Mouse (Mus musculus): ENCODE measurements around the gene Ccs. TPM values are rescaled to one million over a fixed set of nuclear protein-coding genes. Genes with fewer than 3 reads are reported as not detected.

The Ccs gene
- polyA plus RNA-seq, 2 experiments, result 63.2 to 65.9 TPM

- TF ChIP-seq POLR2A (IDR thresholded peaks at IDR 0.05; ENCODE audit: borderline replicate concordance, extremely low read depth, insufficient read depth, insufficient read length), result no peak
- ATAC-seq (ENCODE audit: low FRiP score, low read depth), result no peak
- H3K36me3 ChIP-seq (ENCODE audit: control insufficient read depth, insufficient read depth, low read length), result peaks cover 19% of the 10 kb centered on the region
- peaks cover 15% of the 10 kb centered on the region for H3K27me3 ChIP-seq (ENCODE audit: control insufficient read depth, insufficient read depth, low read length)
- H3K4me2 ChIP-seq (replicated peaks; ENCODE audit: low read depth, low read length, severe bottlenecking), result no peak overlapping the region
- no peak overlapping the region for H3K4me3 ChIP-seq (replicated peaks; ENCODE audit: low read length)
- DNase-seq (ENCODE audit: low spot score), result no peak
- no peak overlapping the region for H3K9ac ChIP-seq (ENCODE audit: low read depth, low read length, severe bottlenecking)
- WGBS, result 95% methylated on average over 6 of the region's 6 CpGs
- no peak overlapping the region for H3K27ac ChIP-seq (replicated peaks; ENCODE audit: low read depth, low read length)
- H3K4me1 ChIP-seq (ENCODE audit: control insufficient read depth, insufficient read depth, low read length), result peaks cover 10% of the 10 kb centered on the region
- no peaks in the 10 kb centered on the region for H3K9me3 ChIP-seq (ENCODE audit: control insufficient read depth, low read length)
These were observed 2.1 kb downstream of the Ccs start for GRCm38 (mm10) chr19:4837049-4837448.

- 72% methylated on average over 2 of the region's 2 CpGs for WGBS
- H3K4me1 ChIP-seq (ENCODE audit: control insufficient read depth, insufficient read depth, low read length), result peaks cover 10% of the 10 kb centered on the region
- no peak for ATAC-seq (ENCODE audit: low FRiP score, low read depth)
- H3K4me3 ChIP-seq (replicated peaks; ENCODE audit: low read length), result no peak overlapping the region
- no peak overlapping the region for H3K27ac ChIP-seq (replicated peaks; ENCODE audit: low read depth, low read length)
- peaks cover 19% of the 10 kb centered on the region for H3K36me3 ChIP-seq (ENCODE audit: control insufficient read depth, insufficient read depth, low read length)
- H3K9me3 ChIP-seq (ENCODE audit: control insufficient read depth, low read length), result no peaks in the 10 kb centered on the region
- H3K4me2 ChIP-seq (replicated peaks; ENCODE audit: low read depth, low read length, severe bottlenecking), result no peak overlapping the region
- H3K27me3 ChIP-seq (ENCODE audit: control insufficient read depth, insufficient read depth, low read length), result peaks cover 15% of the 10 kb centered on the region
- DNase-seq (ENCODE audit: low spot score), result no peak
- no peak overlapping the region for H3K9ac ChIP-seq (ENCODE audit: low read depth, low read length, severe bottlenecking)
- TF ChIP-seq POLR2A (IDR thresholded peaks at IDR 0.05; ENCODE audit: borderline replicate concordance, extremely low read depth, insufficient read depth, insufficient read length), result no peak
These were observed 3.0 kb downstream of the Ccs start for GRCm38 (mm10) chr19:4836096-4836495.

- WGBS, result 78% methylated on average over 8 of the region's 8 CpGs
- Histone ChIP-seq H3K36me3 (ENCODE audit: control insufficient read depth, insufficient read depth, low read length) (peaks cover 25% of the 10 kb centered on the region), H3K27ac (replicated peaks; ENCODE audit: low read depth, low read length) (no peak overlapping the region), H3K9me3 (ENCODE audit: control insufficient read depth, low read length) (no peaks in the 10 kb centered on the region), H3K4me1 (ENCODE audit: control insufficient read depth, insufficient read depth, low read length) (peaks cover 6% of the 10 kb centered on the region), H3K27me3 (ENCODE audit: control insufficient read depth, insufficient read depth, low read length) (no peaks in the 10 kb centered on the region), H3K9ac (ENCODE audit: low read depth, low read length, severe bottlenecking) (no peak overlapping the region), H3K4me2 (replicated peaks; ENCODE audit: low read depth, low read length, severe bottlenecking) (no peak overlapping the region), H3K4me3 (replicated peaks; ENCODE audit: low read length) (no peak overlapping the region)
- TF ChIP-seq POLR2A (IDR thresholded peaks at IDR 0.05; ENCODE audit: borderline replicate concordance, extremely low read depth, insufficient read depth, insufficient read length), result no peak
- ATAC-seq (ENCODE audit: low FRiP score, low read depth), result no peak
- no peak for DNase-seq (ENCODE audit: low spot score)
These were observed 5.2 kb downstream of the Ccs start for GRCm38 (mm10) chr19:4833977-4834376.

GRCm38 (mm10) chr19:4829156-4829555 is 10.0 kb downstream of the Ccs start:
- H3K9me3 ChIP-seq (ENCODE audit: control insufficient read depth, low read length), result no peaks in the 10 kb centered on the region
- H3K4me2 ChIP-seq (replicated peaks; ENCODE audit: low read depth, low read length, severe bottlenecking), result no peak overlapping the region
- H3K27me3 ChIP-seq (ENCODE audit: control insufficient read depth, insufficient read depth, low read length), result no peaks in the 10 kb centered on the region
- no peak for TF ChIP-seq POLR2A (IDR thresholded peaks at IDR 0.05; ENCODE audit: borderline replicate concordance, extremely low read depth, insufficient read depth, insufficient read length)
- peaks cover 42% of the 10 kb centered on the region for H3K36me3 ChIP-seq (ENCODE audit: control insufficient read depth, insufficient read depth, low read length)
- ATAC-seq (ENCODE audit: low FRiP score, low read depth) (no peak), DNase-seq (ENCODE audit: low spot score) (no peak)
- H3K4me3 ChIP-seq (replicated peaks; ENCODE audit: low read length), result no peak overlapping the region
- H3K27ac ChIP-seq (replicated peaks; ENCODE audit: low read depth, low read length), result no peak overlapping the region
- no peak overlapping the region for H3K9ac ChIP-seq (ENCODE audit: low read depth, low read length, severe bottlenecking)
- 68% methylated on average over 7 of the region's 7 CpGs for WGBS
- H3K4me1 ChIP-seq (ENCODE audit: control insufficient read depth, insufficient read depth, low read length), result no peaks in the 10 kb centered on the region

GRCm38 (mm10) chr19:4828444-4829114 is 10.6 kb downstream of the Ccs start:
- H3K9ac ChIP-seq (ENCODE audit: low read depth, low read length, severe bottlenecking), result no peak overlapping the region
- no peak overlapping the region for H3K4me3 ChIP-seq (replicated peaks; ENCODE audit: low read length)
- H3K27me3 ChIP-seq (ENCODE audit: control insufficient read depth, insufficient read depth, low read length), result no peaks in the 10 kb centered on the region
- no peak overlapping the region for H3K4me2 ChIP-seq (replicated peaks; ENCODE audit: low read depth, low read length, severe bottlenecking)
- ATAC-seq (ENCODE audit: low FRiP score, low read depth) (no peak), DNase-seq (ENCODE audit: low spot score) (no peak)
- no peak for TF ChIP-seq POLR2A (IDR thresholded peaks at IDR 0.05; ENCODE audit: borderline replicate concordance, extremely low read depth, insufficient read depth, insufficient read length)
- no peaks in the 10 kb centered on the region for H3K4me1 ChIP-seq (ENCODE audit: control insufficient read depth, insufficient read depth, low read length)
- H3K36me3 ChIP-seq (ENCODE audit: control insufficient read depth, insufficient read depth, low read length), result peaks cover 36% of the 10 kb centered on the region
- 50% methylated on average over 16 of the region's 16 CpGs for WGBS
- H3K9me3 ChIP-seq (ENCODE audit: control insufficient read depth, low read length), result no peaks in the 10 kb centered on the region
- no peak overlapping the region for H3K27ac ChIP-seq (replicated peaks; ENCODE audit: low read depth, low read length)

Measured in limb, embryonic 14.5 days (tissue).